Mouse (Mus musculus) stomach, postnatal 0 days (tissue): Measurements from ENCODE around the gene Stard3nl.

Experiments
- CTCF ChIP-seq: IDR thresholded peaks from 2 replicates; pipeline ENCODE4 v1.5.1; 2016; ENCODE audit warnings: antibody characterized with exemption, low read depth, mild to moderate bottlenecking, moderate library complexity
- EP300 ChIP-seq: optimal IDR thresholded peaks from 2 replicates; pipeline ENCODE3; 2016; ENCODE audit warnings: antibody characterized with exemption

DNA sequence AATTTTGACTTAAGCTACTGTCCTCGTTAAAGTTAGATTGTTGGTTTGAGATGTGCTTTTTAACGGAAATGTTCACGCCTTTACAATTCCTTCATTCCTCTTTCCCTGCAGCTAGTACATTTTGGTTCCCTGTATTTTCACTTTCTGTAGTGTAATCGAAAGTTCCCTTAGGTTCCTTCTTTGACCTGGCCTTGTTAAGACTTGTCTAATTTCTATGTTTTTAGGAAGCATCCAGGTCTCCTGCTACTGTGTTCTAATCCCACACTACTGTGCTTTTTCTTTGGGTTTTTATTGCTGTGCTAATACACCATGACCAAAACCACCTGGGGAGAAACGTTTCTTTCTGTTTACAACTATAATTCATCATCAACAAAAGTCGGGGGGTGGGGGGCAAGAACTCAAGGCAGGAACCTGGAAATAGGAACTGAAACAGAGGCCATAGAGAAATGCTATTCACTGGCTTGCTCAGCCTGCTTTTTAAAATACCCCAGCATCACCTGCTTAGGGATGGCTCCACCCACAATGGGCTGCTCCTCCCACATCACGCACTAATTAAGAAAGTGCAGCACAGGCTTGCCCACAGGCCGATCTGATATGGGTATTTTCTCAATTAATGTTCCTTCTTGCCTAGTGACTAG, 20.4 kb upstream of the Stard3nl start:
- TF ChIP-seq CTCF (no peak), EP300 (no peak)
